Mouse (Mus musculus) testis, postnatal 10 days (tissue): ENCODE data around the gene Ccdc54.

ENCODE experiments used
- DNase-seq: peaks from one replicate; pipeline ENCODE4 v3.0.0; 2021; ENCODE audit warnings: low spot score

Ccdc54 gene

DNA sequence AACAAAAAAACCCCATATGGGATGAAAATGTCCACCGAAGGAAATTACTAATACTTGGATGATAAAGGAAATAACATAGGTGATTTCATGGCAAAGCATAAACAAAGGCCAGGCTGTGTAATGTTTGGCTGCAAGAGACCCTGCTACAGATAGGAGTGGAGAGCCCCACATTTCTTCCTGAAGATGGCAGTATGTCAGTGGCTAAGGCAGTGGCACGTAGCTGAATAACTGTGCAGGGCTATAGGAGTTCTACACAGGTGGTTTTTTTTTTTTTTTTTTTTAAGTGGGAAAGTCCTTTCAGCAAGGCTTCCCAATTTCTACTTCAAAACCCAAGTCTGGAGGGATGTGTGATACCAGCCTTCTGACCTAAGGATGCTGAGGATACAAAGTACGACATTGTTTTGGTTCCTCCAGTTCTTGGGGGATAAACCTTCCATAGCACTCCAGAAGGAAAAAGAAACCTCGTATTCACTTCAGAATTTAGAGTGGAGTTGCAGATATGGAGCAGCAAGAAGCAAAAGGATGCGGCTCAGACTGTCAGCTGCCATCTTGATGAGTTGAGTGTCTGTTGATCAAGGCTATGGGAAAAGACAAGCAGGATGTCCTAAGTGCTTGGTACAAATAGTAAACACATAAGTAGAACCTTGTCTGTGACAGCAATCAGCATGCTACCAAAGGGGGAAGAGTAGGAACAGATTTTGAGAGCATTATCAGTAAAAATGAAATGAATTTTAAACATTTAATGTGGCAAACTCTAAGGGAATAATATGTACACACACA is 48.2 kb downstream of the Ccdc54 start:
- DNase-seq: no peak
